Mouse (Mus musculus): ENCODE data around the gene Cep152. TPM values are rescaled to one million over a fixed set of nuclear protein-coding genes. Genes with fewer than 3 reads are reported as not detected.

The Cep152 gene
- total and polyA plus RNA-seq, 3 experiments = 7.7 to 8.9 (median 8.8) TPM

GRCm38 (mm10) chr2:125630010-125630409 lies 5.1 kb upstream of the Cep152 start:
- in situ Hi-C loops (cut with MboI; ENCODE audit: low pct_ligation_motif_present, low pct_unique_long_range_greater_than_20kb, low sequenced_read_pairs) (no loop called here), dilution Hi-C loops (cut with MboI; ENCODE audit: extremely low pct_ligation_motif_present, extremely low pct_unique_long_range_greater_than_20kb, low sequenced_read_pairs) (no loop called here)
- H3K4me2 ChIP-seq (ENCODE audit: insufficient read depth, low read depth, poor library complexity, severe bottlenecking) = no peak overlapping the region
- DNase-seq (ENCODE audit: extremely low read depth) = no peak
- H3K4me3 ChIP-seq (replicated peaks in 1 of 3; ENCODE audit: low read depth in 2 of 3, low read length in 2 of 3, poor library complexity in 1 of 3) = no peak overlapping the region
- no peaks in the 10 kb centered on the region for H3K9me3 ChIP-seq (replicated peaks; ENCODE audit: low read length)
- no peak for TF ChIP-seq SMC3 (IDR thresholded peaks at IDR 0.05; ENCODE audit: low read depth, low read length)
- no peak for TF ChIP-seq ZNF384 (IDR thresholded peaks at IDR 0.05; ENCODE audit: low read depth, low read length)
- no peak for TF ChIP-seq HCFC1 (IDR thresholded peaks at IDR 0.05; ENCODE audit: low read depth, low read length)
- TF ChIP-seq CHD2 (IDR thresholded peaks at IDR 0.05; ENCODE audit: low read length) = no peak
- peaks cover 7% of the 10 kb centered on the region in 2 experiments for H3K4me1 ChIP-seq (ENCODE audit: control insufficient read depth in 1 of 2, insufficient read depth in 2 of 2)
- H3K36me3 ChIP-seq (replicated peaks in 1 of 2; ENCODE audit: control insufficient read depth in 1 of 2, insufficient read depth in 1 of 2, low read length in 1 of 2) = no peaks in the 10 kb centered on the region
- no peak overlapping the region for H3K9ac ChIP-seq (ENCODE audit: insufficient read depth, low read depth)
- no peak overlapping the region for H3K27ac ChIP-seq (ENCODE audit: insufficient read depth, low read depth)
- no peaks in the 10 kb centered on the region for H3K79me2 ChIP-seq (replicated peaks; ENCODE audit: control insufficient read depth, extremely low read depth, insufficient read depth, poor library complexity, severe bottlenecking)
- peaks cover 6% of the 10 kb centered on the region for H3K27me3 ChIP-seq (replicated peaks)

- Histone ChIP-seq H3K9ac (ENCODE audit: insufficient read depth, low read depth) (no peak overlapping the region), H3K4me1 (ENCODE audit: control insufficient read depth in 1 of 2, insufficient read depth in 2 of 2) (peaks cover 7 to 8% of the 10 kb centered on the region in 2 experiments), H3K4me3 (replicated peaks in 1 of 3; ENCODE audit: low read depth in 2 of 3, low read length in 2 of 3, poor library complexity in 1 of 3) (no peak overlapping the region), H3K79me2 (replicated peaks; ENCODE audit: control insufficient read depth, extremely low read depth, insufficient read depth, poor library complexity, severe bottlenecking) (peaks cover 13% of the 10 kb centered on the region), H3K4me2 (ENCODE audit: insufficient read depth, low read depth, poor library complexity, severe bottlenecking) (no peak overlapping the region), H3K9me3 (replicated peaks; ENCODE audit: low read length) (no peaks in the 10 kb centered on the region), H3K27me3 (replicated peaks) (peaks cover 6% of the 10 kb centered on the region), H3K36me3 (replicated peaks in 1 of 2; ENCODE audit: control insufficient read depth in 1 of 2, insufficient read depth in 1 of 2, low read length in 1 of 2) (no peaks in the 10 kb centered on the region), H3K27ac (ENCODE audit: insufficient read depth, low read depth) (no peak overlapping the region)
- in situ Hi-C loops (cut with MboI; ENCODE audit: low pct_ligation_motif_present, low pct_unique_long_range_greater_than_20kb, low sequenced_read_pairs) = no loop called here
- no peak for TF ChIP-seq BHLHE40 (IDR thresholded peaks at IDR 0.05; ENCODE audit: low read depth, low read length)
- no peak for TF ChIP-seq SMC3 (IDR thresholded peaks at IDR 0.05; ENCODE audit: low read depth, low read length)
- no peak for TF ChIP-seq MEF2A (IDR thresholded peaks at IDR 0.05; ENCODE audit: borderline replicate concordance, low read depth, low read length)
- no peak for TF ChIP-seq HCFC1 (IDR thresholded peaks at IDR 0.05; ENCODE audit: low read depth, low read length)
- no peak for TF ChIP-seq MYC (IDR thresholded peaks at IDR 0.05; ENCODE audit: low read depth, low read length)
- no peak for TF ChIP-seq MXI1 (IDR thresholded peaks at IDR 0.05; ENCODE audit: low read depth, low read length)
- dilution Hi-C loops (cut with MboI; ENCODE audit: extremely low pct_ligation_motif_present, extremely low pct_unique_long_range_greater_than_20kb, low sequenced_read_pairs) = no loop called here
- no peak for DNase-seq (ENCODE audit: extremely low read depth)
These were observed 3.6 kb upstream of the Cep152 start for GRCm38 (mm10) chr2:125628487-125628886.

- no peak overlapping the region for H3K9ac ChIP-seq (ENCODE audit: insufficient read depth, low read depth)
- H3K4me2 ChIP-seq (ENCODE audit: insufficient read depth, low read depth, poor library complexity, severe bottlenecking) = no peak overlapping the region
- dilution Hi-C loops (cut with MboI; ENCODE audit: extremely low pct_ligation_motif_present, extremely low pct_unique_long_range_greater_than_20kb, low sequenced_read_pairs) = no loop called here
- peaks cover 9 to 25% of the 10 kb centered on the region in 2 experiments for H3K4me1 ChIP-seq (ENCODE audit: control insufficient read depth in 1 of 2, insufficient read depth in 2 of 2)
- no peak overlapping the region for H3K27ac ChIP-seq (ENCODE audit: insufficient read depth, low read depth)
- TF ChIP-seq POLR2AphosphoS2 (IDR thresholded peaks at IDR 0.05; ENCODE audit: low read depth, low read length) (no peak), MAFK (IDR thresholded peaks at IDR 0.05; ENCODE audit: insufficient replicate concordance, low read length) (no peak), PAX5 (IDR thresholded peaks at IDR 0.05; ENCODE audit: low read length) (no peak), UBTF (IDR thresholded peaks at IDR 0.05; ENCODE audit: low read depth, low read length) (no peak), NELFE (IDR thresholded peaks at IDR 0.05; ENCODE audit: low read depth, low read length) (no peak)
- H3K36me3 ChIP-seq (replicated peaks in 1 of 2; ENCODE audit: control insufficient read depth in 1 of 2, insufficient read depth in 1 of 2, low read length in 1 of 2) = peaks cover 0 to 8% of the 10 kb centered on the region in 2 experiments
- H3K27me3 ChIP-seq (replicated peaks) = peaks cover 6% of the 10 kb centered on the region
- H3K9me3 ChIP-seq (replicated peaks; ENCODE audit: low read length) = no peaks in the 10 kb centered on the region
- DNase-seq (ENCODE audit: extremely low read depth) = no peak
- in situ Hi-C loops (cut with MboI; ENCODE audit: low pct_ligation_motif_present, low pct_unique_long_range_greater_than_20kb, low sequenced_read_pairs) = no loop called here
- peaks cover 31% of the 10 kb centered on the region for H3K79me2 ChIP-seq (replicated peaks; ENCODE audit: control insufficient read depth, extremely low read depth, insufficient read depth, poor library complexity, severe bottlenecking)
- no peak overlapping the region for H3K4me3 ChIP-seq (replicated peaks in 1 of 3; ENCODE audit: low read depth in 2 of 3, low read length in 2 of 3, poor library complexity in 1 of 3)
These were observed 1.6 kb upstream of the Cep152 start for GRCm38 (mm10) chr2:125626536-125626935.

Data from CH12.LX (cell line).